Mouse (Mus musculus): ENCODE measurements around the gene Zbtb16. TPM values are rescaled to one million over a fixed set of nuclear protein-coding genes. Genes with fewer than 3 reads are reported as not detected.

Gene Zbtb16
- polyA plus RNA-seq (2012; rRNA removed), result 22.4 and 26.2 TPM in 2 replicates

GRCm38 (mm10) chr9:48835631-48836565 lies at the start of gene Zbtb16:
TSS of gene Zbtb16 (minus strand) at chr9:48836222.
- DNase-seq (ENCODE audit: low read depth), result no peak

- no peak for DNase-seq (ENCODE audit: low read depth)
These were observed 36.9 kb upstream of the Zbtb16 start for GRCm38 (mm10) chr9:48872896-48873295.

GRCm38 (mm10) chr9:48866523-48867121 lies 30.6 kb upstream of the Zbtb16 start:
- no peak for DNase-seq (ENCODE audit: low read depth)

- no peak for DNase-seq (ENCODE audit: low read depth)
These were observed 29.2 kb upstream of the Zbtb16 start for GRCm38 (mm10) chr9:48865235-48865634.

- no peak for DNase-seq (ENCODE audit: low read depth)
These were observed 25.5 kb upstream of the Zbtb16 start for GRCm38 (mm10) chr9:48861481-48861880.

- no peak for DNase-seq (ENCODE audit: low read depth)
These were observed 24.5 kb upstream of the Zbtb16 start for GRCm38 (mm10) chr9:48860526-48860845.

GRCm38 (mm10) chr9:48859828-48860525 lies 24.0 kb upstream of the Zbtb16 start:
- DNase-seq (ENCODE audit: low read depth), result no peak

GRCm38 (mm10) chr9:48857944-48858343 lies 21.9 kb upstream of the Zbtb16 start:
- no peak for DNase-seq (ENCODE audit: low read depth)

- DNase-seq (ENCODE audit: low read depth), result no peak
These were observed 20.2 kb upstream of the Zbtb16 start for GRCm38 (mm10) chr9:48856240-48856639.

- peak; percentile 66 for DNase-seq (ENCODE audit: low read depth)
These were observed 13.5 kb upstream of the Zbtb16 start for GRCm38 (mm10) chr9:48849531-48849930.

- DNase-seq (ENCODE audit: low read depth), result no peak
These were observed 3.5 kb upstream of the Zbtb16 start for GRCm38 (mm10) chr9:48839568-48839967.

GRCm38 (mm10) chr9:48838346-48838745 lies 2.3 kb upstream of the Zbtb16 start:
- no peak for DNase-seq (ENCODE audit: low read depth)

- no peak for DNase-seq (ENCODE audit: low read depth)
These were observed 1.2 kb upstream of the Zbtb16 start for GRCm38 (mm10) chr9:48837181-48837580.

- no peak for DNase-seq (ENCODE audit: low read depth)
These were observed 526 bp upstream of the Zbtb16 start for GRCm38 (mm10) chr9:48836566-48836930.

GRCm38 (mm10) chr9:48834541-48835411 lies 1.2 kb downstream of the Zbtb16 start:
- DNase-seq (ENCODE audit: low read depth), result no peak

GRCm38 (mm10) chr9:48834006-48834405 lies 2.0 kb downstream of the Zbtb16 start:
- DNase-seq (ENCODE audit: low read depth), result no peak

GRCm38 (mm10) chr9:48833493-48833892 lies 2.5 kb downstream of the Zbtb16 start:
- no peak for DNase-seq (ENCODE audit: low read depth)

- no peak for DNase-seq (ENCODE audit: low read depth)
These were observed 3.4 kb downstream of the Zbtb16 start for GRCm38 (mm10) chr9:48832473-48833100.

GRCm38 (mm10) chr9:48831560-48832460 lies 4.2 kb downstream of the Zbtb16 start:
- no peak for DNase-seq (ENCODE audit: low read depth)

- no peak for DNase-seq (ENCODE audit: low read depth)
These were observed 7.2 kb downstream of the Zbtb16 start for GRCm38 (mm10) chr9:48828839-48829238.
